Mouse (Mus musculus): ENCODE measurements at regions not wholly inside any gene's neighbourhood (a gene's known extent, or its start where the extent isn't known, plus 50 kb on each side); places are given as distances from the start of the nearest gene placed in this dataset.

DNA sequence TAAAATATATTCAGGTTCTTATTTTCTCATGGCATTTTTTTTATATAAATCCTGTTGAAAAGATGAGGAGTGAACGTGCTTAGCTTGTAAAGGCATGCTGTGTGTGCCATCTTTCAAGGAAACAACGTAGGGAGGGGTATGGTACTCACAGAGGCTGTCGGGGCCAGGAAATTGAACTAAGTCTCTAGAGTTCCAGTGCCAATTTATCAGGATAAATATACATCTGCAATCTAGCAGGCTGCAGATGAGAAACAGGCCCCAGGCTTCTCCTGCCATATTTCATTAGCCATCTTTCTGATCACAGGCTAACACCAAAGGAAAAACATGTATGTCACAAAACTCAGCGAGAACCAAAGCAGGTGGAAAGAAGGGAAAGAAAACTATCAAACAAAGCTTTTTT is 954.8 kb upstream of the Flrt2 start:
- no peak for TF ChIP-seq E2F4 (IDR thresholded peaks at IDR 0.05; ENCODE audit: insufficient read depth)
- no peak for TF ChIP-seq POLR2AphosphoS2 (IDR thresholded peaks at IDR 0.05; ENCODE audit: insufficient read length, low read depth)
- no peak for TF ChIP-seq MYOG (IDR thresholded peaks at IDR 0.05; ENCODE audit: control insufficient read depth in 1 of 3, insufficient read depth in 1 of 3, insufficient read length in 2 of 3, low read depth in 2 of 3)
- no peak for TF ChIP-seq TCF12 (IDR thresholded peaks at IDR 0.05; ENCODE audit: insufficient read depth, poor library complexity, severe bottlenecking)
- TF ChIP-seq USF1 (IDR thresholded peaks at IDR 0.05; ENCODE audit: low read depth), result no peak
- TF ChIP-seq POLR2A (IDR thresholded peaks at IDR 0.05; ENCODE audit: insufficient read length, low read depth), result no peak
- no peak for TF ChIP-seq REST (IDR thresholded peaks at IDR 0.05; ENCODE audit: insufficient read depth, insufficient read length)

Measured in myocyte (in vitro differentiated cells).